Mouse (Mus musculus) intestine, embryonic 14.5 days (tissue): ENCODE measurements at regions not wholly inside any gene's neighbourhood (a gene's known extent, or its start where the extent isn't known, plus 50 kb on each side); places are given as distances from the start of the nearest gene placed in this dataset.

Experiments
- ATAC-seq: fragments of 200-750 bp; cut with Nextera tagmentation; replicated peaks from 2 replicates; pipeline ENCODE4 v1.8.0; 2017; ENCODE audit warnings: low read depth, moderate number of reproducible peaks, moderate TSS enrichment, moderate library complexity; ENCODE audit not compliant: low FRiP score, low TSS enrichment
- DNase-seq: peaks from one replicate; pipeline ENCODE4 v3.0.0-alpha.2; 2018; ENCODE audit warnings: low spot score
- H3K27ac ChIP-seq: fragments of 300-500 bp; sonication (generic); 2 replicates; pipeline ENCODE4 v1.5.1; 2014; ENCODE audit warnings: low read depth, mild to moderate bottlenecking, control low read depth
- H3K27me3 ChIP-seq: fragments of 300-500 bp; sonication (generic); replicated peaks from 2 replicates; pipeline ENCODE4 v1.6.1; 2014; ENCODE audit warnings: low read length, control low read depth; ENCODE audit not compliant: control insufficient read depth, insufficient read depth
- H3K36me3 ChIP-seq: fragments of 300-500 bp; sonication (generic); 2 replicates; pipeline ENCODE4 v1.6.1; 2014; ENCODE audit warnings: low read length, control low read depth; ENCODE audit not compliant: control insufficient read depth, insufficient read depth
- H3K4me1 ChIP-seq: fragments of 300-500 bp; sonication (generic); replicated peaks from 2 replicates; pipeline ENCODE4 v1.6.1; 2014; ENCODE audit warnings: low read length, control low read depth, mixed read lengths; ENCODE audit not compliant: control insufficient read depth, insufficient read depth
- H3K4me2 ChIP-seq: fragments of 300-500 bp; sonication (generic); 2 replicates; pipeline ENCODE4 v1.6.1; 2014; ENCODE audit warnings: low read length
- H3K4me3 ChIP-seq: fragments of 300-500 bp; sonication (generic); 2 replicates; pipeline ENCODE4 v1.5.1; 2014; ENCODE audit warnings: low read depth, low read length, control low read depth, mixed read lengths
- H3K9ac ChIP-seq: fragments of 300-500 bp; sonication (generic); 2 replicates; pipeline ENCODE4 v1.6.1; 2014; ENCODE audit warnings: mild to moderate bottlenecking, low read length
- H3K9me3 ChIP-seq: fragments of 300-500 bp; sonication (generic); 2 replicates; pipeline ENCODE4 v1.6.1; 2016; ENCODE audit warnings: low read length, control low read depth; ENCODE audit not compliant: control insufficient read depth
- WGBS: fragments of 180-500 bp; shearing (Covaris S2); extraction: QIAGEN DNeasy Blood & Tissue Kit; methylation state at CpG from one replicate; pipeline ENCODE4 v1.1.7; 2014; 5-methylcytosine and 5-hydroxymethylcytosine counted together

DNA sequence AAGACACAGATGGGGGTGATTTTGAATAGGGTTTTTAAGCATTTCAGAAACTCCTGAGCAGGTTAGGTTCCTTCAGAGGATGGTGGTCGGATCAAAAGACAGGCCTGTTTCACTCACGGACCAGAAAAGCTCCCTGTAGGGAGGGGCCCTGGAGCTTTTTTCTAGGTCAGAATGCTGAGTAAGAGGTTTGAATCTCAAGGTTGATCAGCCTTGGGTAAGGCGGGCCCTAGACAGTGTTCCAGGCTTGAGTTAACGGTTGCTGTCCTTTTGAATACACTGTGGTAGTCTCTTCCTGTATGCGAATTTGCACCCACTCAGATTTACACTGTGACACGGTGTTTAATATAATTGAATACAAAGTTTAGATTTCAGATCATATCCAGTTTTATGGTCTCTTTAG, 75.2 kb upstream of the 1700020N01Rik start:
- Histone ChIP-seq H3K27me3 (no peaks in the 10 kb centered on the region), H3K4me1 (no peaks in the 10 kb centered on the region), H3K9me3 (no peaks in the 10 kb centered on the region), H3K4me3 (no peak overlapping the region), H3K27ac (no peak overlapping the region), H3K36me3 (no peaks in the 10 kb centered on the region), H3K9ac (no peak overlapping the region), H3K4me2 (no peak overlapping the region)
- ATAC-seq (no peak), DNase-seq (no peak)
- WGBS: 79% methylated on average over 6 of the region's 6 CpGs

DNA sequence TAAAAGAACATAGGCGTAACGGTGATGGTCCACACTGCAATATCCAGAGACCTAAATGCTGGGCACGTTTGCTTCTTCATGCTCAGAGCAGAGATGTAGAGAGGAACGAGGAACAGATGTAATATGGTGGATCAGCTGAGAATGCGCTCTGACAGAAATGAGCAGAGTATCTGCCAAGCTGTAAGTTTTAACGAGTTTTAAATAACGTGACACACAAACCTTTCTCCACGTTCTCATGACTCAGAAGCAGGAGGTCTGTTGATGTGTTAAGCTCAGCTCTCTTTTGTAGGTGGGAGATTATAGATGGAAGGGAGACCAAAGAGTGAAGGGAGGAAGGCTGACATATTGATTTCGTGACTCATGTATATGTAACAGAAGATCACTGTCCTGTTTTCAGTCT, 72.1 kb upstream of the 1700020N01Rik start:
- no peaks in the 10 kb centered on the region for H3K27me3 ChIP-seq
- DNase-seq: no peak
- H3K4me1 ChIP-seq: no peaks in the 10 kb centered on the region
- H3K9me3 ChIP-seq: no peaks in the 10 kb centered on the region
- WGBS: 86% methylated on average over 9 of the region's 9 CpGs
- no peak overlapping the region for H3K9ac ChIP-seq
- no peaks in the 10 kb centered on the region for H3K36me3 ChIP-seq
- H3K4me2 ChIP-seq: no peak overlapping the region
- H3K4me3 ChIP-seq: no peak overlapping the region
- H3K27ac ChIP-seq: no peak overlapping the region
- no peak for ATAC-seq

DNA sequence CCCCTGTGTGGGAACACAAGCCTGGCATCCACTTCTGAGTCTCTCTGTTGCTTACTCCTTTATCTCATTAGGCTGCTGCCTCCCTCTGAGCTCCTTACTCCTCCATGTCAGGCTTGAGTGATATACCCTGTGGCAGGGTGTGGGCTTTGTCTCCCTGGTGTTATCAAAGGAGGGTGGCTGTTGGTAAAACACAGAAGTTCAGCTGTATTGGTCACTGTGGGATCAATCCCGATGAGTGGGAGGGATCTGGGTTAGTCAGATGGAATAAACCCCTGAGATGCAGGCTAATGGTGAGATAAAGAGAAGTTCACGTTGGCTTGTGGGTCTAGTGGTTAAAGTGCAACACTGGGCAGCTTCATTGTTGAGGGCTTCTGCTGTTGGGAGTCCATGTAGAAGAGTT, 67.4 kb upstream of the 1700020N01Rik start:
- no peak overlapping the region for H3K9ac ChIP-seq
- no peaks in the 10 kb centered on the region for H3K9me3 ChIP-seq
- no peak overlapping the region for H3K4me3 ChIP-seq
- H3K36me3 ChIP-seq: no peaks in the 10 kb centered on the region
- 51% methylated on average over 2 of the region's 2 CpGs for WGBS
- H3K27ac ChIP-seq: no peak overlapping the region
- H3K4me1 ChIP-seq: no peaks in the 10 kb centered on the region
- H3K27me3 ChIP-seq: no peaks in the 10 kb centered on the region
- no peak for DNase-seq
- no peak overlapping the region for H3K4me2 ChIP-seq
- no peak for ATAC-seq

DNA sequence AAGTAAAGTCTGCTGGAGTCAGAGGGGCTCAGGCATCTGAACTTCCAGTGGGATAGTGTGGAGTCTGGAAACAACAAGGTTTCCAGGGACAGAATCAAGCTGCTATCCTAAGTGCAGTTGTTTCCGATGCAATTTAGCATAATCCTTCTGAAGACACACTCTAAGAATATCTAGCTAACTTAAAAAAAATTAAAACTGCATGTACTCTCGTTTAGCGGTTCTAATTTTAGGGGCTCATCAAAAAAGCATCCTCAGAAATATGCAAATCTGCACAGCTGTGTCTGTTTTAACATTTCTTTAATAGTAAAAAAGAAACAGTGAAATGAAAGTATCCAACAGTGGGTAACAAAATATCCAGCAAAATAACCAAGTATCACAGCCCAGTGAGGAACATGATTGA, 64.5 kb upstream of the 1700020N01Rik start:
- no peak for DNase-seq
- H3K9me3 ChIP-seq: no peaks in the 10 kb centered on the region
- no peaks in the 10 kb centered on the region for H3K36me3 ChIP-seq
- no peak overlapping the region for H3K4me2 ChIP-seq
- no peak for ATAC-seq
- 89% methylated on average over 3 of the region's 3 CpGs for WGBS
- no peaks in the 10 kb centered on the region for H3K27me3 ChIP-seq
- no peaks in the 10 kb centered on the region for H3K4me1 ChIP-seq
- H3K4me3 ChIP-seq: no peak overlapping the region
- H3K9ac ChIP-seq: no peak overlapping the region
- H3K27ac ChIP-seq: no peak overlapping the region

DNA sequence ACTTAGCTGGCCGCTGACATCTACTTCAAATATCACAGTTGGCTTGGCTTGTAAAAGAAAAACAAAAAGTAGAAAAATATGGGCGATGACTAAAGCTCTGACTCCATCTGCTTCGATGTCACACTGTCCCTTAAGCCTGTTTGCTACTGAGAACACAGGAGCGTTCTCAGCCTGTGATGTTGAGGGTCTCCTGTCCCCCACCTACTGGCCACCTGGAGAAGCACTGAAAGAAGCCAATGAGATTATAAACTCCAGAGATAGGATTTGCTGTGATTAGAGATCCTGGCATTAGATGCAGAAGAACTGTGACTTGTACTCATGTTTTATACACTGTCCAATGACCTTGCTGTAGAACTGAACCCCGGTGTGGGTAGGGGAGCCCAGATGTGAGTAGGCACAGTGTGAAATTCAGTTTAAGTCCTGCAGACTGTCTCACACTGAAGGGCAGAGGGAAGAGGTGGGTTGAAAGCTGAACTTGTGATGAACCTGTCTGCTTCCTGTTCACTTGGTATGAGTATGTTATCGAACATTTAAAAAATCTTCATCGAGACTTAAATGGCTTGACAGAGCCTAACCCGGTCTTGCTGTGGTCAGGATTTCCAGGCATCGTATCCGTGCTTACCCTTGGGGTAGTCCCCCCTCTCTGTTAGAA, 63.7 kb upstream of the 1700020N01Rik start:
- ATAC-seq (no peak), DNase-seq (no peak)
- Histone ChIP-seq H3K4me2 (no peak overlapping the region), H3K27me3 (no peaks in the 10 kb centered on the region), H3K9ac (no peak overlapping the region), H3K4me3 (no peak overlapping the region), H3K27ac (no peak overlapping the region), H3K36me3 (no peaks in the 10 kb centered on the region), H3K9me3 (no peaks in the 10 kb centered on the region), H3K4me1 (no peaks in the 10 kb centered on the region)
- 73% methylated on average over 10 of the region's 10 CpGs for WGBS

DNA sequence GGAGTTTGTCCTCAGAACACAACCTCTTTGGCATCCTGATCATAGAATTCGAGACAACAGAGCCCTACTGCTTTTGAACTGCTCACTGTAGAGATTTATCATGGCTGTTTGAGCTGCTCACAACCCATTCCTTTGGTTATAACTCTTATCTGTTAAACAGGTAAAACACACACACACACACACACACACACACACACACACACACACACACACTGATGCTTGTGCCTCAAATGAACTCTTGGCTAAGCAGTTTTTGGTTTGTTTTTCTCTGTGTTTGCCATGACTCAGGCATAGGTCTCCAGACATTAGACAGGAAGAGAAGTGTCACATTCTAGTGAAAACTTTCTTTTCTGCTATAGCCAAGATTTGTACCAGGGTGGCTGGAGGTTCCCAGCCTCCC, 60.8 kb upstream of the 1700020N01Rik start:
- no peak overlapping the region for H3K9ac ChIP-seq
- DNase-seq (no peak), ATAC-seq (no peak)
- 19% methylated on average over 1 of the region's 1 CpGs for WGBS
- H3K36me3 ChIP-seq: no peaks in the 10 kb centered on the region
- H3K27ac ChIP-seq: no peak overlapping the region
- no peaks in the 10 kb centered on the region for H3K4me1 ChIP-seq
- no peaks in the 10 kb centered on the region for H3K9me3 ChIP-seq
- no peaks in the 10 kb centered on the region for H3K27me3 ChIP-seq
- H3K4me3 ChIP-seq: no peak overlapping the region
- H3K4me2 ChIP-seq: no peak overlapping the region

DNA sequence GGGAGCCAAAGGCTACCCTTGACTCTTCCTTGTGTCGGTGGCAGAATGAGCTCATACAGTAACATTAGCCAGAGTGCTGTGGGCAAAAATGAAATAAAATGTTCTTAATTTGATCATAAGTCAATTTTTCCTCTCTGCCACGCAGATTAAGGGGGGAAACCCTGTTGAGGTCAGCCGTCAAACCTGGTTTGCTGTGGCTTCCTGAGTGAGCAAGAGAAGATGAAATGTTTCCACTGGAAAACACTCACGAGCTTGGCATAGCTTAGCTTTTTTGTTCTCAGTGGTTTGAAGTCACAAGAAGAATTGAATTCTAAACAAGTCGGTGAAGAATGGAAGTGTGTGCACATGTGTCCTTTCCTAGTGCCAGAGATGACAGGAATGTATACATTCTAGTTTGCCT, 57.3 kb upstream of the 1700020N01Rik start:
- no peak for ATAC-seq
- no peaks in the 10 kb centered on the region for H3K27me3 ChIP-seq
- 47% methylated on average over 5 of the region's 5 CpGs for WGBS

DNA sequence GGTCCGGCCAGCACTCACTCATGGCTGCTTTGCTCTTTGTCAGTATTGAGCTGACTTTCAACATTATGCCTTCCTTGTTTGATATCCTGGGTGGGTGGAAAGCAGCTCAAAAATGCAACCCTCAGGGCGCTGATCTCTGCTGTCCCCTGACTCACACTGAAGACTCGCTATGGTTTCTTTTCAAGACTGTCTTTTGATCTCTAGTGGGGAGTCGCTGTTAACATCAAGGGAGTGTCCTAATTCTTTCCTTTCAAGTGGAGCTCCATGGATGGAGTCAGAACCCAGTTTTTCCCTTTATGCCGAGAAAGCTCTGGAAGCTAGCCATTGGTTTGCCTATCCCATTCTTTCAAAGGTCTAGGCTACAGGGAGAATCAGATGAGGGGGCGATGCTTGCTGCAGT, 54.5 kb upstream of the 1700020N01Rik start:
- ATAC-seq: no peak
- peak; percentile 37 for DNase-seq
- Histone ChIP-seq H3K9me3 (no peaks in the 10 kb centered on the region), H3K27ac (no peak overlapping the region), H3K4me1 (no peaks in the 10 kb centered on the region), H3K36me3 (no peaks in the 10 kb centered on the region), H3K4me2 (no peak overlapping the region), H3K27me3 (no peaks in the 10 kb centered on the region), H3K9ac (no peak overlapping the region), H3K4me3 (no peak overlapping the region)
- 77% methylated on average over 6 of the region's 6 CpGs for WGBS

More for the DNA sequence above, 57.3 kb upstream of the 1700020N01Rik start:
- Histone ChIP-seq H3K4me3 (no peak overlapping the region), H3K4me2 (no peak overlapping the region), H3K27ac (no peak overlapping the region), H3K4me1 (no peaks in the 10 kb centered on the region), H3K36me3 (no peaks in the 10 kb centered on the region), H3K9ac (no peak overlapping the region), H3K9me3 (no peaks in the 10 kb centered on the region)
- peak; percentile 29 for DNase-seq
